Mouse (Mus musculus): ENCODE data around the gene Etv2.

DNA sequence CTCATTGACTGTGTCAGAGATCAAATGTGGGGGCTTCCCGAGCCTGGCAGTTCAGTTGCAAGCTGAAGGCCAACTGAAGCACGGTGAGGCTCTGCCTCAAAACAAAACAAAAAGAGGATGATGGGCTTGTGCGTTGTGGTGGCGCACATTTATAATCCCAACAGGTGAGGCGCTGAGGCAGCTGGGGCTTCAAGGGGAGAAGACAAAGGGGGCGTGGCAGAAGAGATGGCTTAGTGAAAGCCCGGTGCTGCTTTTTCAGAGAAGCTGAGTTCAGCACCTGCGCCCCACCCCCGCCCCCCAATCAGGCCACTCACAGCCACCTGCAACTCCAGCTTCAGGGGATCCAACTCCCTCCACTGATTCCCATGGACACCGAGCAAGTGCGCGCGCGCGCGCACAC is 27.2 kb downstream of the Etv2 start:
- TF ChIP-seq POLR2A (IDR thresholded peaks at IDR 0.05; ENCODE audit: control insufficient read depth, low read depth, low read length): no peak
- TF ChIP-seq CTCF (IDR thresholded peaks at IDR 0.05; ENCODE audit: control insufficient read depth, insufficient read depth, insufficient replicate concordance, low read depth, low read length): no peak
